Mouse (Mus musculus) heart, adult 8-10 months (tissue): Measurements from ENCODE around the gene Prokr1. TPM values are rescaled to one million over a fixed set of nuclear protein-coding genes. Genes with fewer than 3 reads are reported as not detected.
"Not testable (repeated sequence)": the region's sequence is repeated elsewhere in the genome, so short reads cannot be mapped to it uniquely, and the experiment has no call there.

ENCODE experiments used
- DNase-seq: peaks from one replicate; pipeline ENCODE4 v3.0.0; 2022; ENCODE audit warnings: low spot score
- total RNA-seq, 4 experiments: library from RNA; stranded (reverse); gene quantifications; 2 replicates each; pipeline ENCODE4 v1.2.4; 2022

Gene Prokr1
- under 1 TPM; 0.62 to 0.68 (median 0.66) TPM for total RNA-seq

DNA sequence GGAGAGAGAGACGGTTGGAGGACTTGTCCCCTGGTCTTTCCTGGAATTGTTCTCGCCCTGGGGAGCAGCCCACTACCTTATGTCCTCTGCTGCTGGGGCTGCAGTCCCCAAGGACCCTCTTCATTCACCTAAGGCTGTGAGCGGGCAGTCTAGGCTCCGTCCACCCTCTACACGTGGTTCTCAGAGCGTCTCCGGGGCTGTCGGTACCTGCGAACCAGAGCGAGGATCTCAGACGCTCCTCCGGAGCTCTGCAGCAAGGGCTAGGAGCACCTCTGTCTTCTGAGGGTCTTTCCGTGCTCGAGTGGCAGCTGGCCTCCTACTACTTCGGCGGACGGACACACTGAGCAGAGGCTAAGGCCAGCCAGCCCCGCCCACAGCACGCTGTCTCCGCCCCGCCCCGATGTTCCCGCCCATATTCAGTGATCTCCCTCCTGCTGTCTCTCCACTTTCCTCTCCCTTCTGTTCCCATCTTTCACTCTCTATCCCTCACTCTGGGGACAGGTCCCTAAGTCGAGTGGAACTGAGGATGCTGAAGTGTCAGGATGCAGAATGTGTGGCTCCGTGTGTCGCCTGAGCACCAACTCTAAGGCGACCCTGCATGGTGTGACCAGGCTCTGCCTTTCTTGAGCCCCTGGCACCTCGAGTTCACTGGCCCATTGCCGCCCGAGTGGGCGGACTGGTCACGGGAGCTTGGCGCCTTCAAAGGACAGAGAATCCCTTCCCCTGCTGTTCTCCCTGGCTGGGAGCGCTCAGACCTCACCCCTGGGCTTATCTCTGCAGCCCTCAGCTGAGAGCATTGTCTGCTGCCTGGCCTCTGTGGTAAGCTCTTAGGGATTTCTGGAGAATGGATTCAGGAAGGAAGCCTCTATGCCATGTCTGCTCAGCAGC lies at the start of gene Prokr1:
TSS of gene Prokr1 (minus strand) at position 350 of the 888 bp plus-strand sequence.
- peak; percentile 17 for DNase-seq

DNA sequence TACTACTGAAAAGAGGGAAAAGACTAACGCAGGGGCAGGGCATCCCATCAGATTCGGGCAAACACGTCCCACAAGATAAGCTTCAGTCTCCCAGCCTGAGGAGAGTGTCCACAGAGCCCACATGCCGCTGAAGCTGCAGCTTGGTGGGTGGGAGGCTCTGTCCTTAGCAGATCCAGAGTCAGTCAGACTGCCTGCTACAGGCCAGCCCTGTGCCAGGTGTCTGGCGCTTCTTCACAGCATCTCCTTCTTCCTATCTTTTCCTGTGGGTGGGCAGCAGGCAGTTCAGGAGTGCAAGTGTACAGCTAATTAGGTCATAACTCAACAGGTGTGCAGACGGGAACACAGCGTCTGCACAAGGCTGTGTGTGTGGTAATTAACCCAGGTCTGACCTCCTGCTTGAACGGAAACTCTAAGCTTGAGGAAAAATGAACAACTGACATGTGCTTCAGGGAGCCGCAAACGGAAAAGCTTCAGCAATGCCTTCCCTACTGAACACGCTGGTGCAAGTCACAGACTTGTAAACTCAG lies 47.7 kb upstream of the Prokr1 start:
- DNase-seq, result no peak

DNA sequence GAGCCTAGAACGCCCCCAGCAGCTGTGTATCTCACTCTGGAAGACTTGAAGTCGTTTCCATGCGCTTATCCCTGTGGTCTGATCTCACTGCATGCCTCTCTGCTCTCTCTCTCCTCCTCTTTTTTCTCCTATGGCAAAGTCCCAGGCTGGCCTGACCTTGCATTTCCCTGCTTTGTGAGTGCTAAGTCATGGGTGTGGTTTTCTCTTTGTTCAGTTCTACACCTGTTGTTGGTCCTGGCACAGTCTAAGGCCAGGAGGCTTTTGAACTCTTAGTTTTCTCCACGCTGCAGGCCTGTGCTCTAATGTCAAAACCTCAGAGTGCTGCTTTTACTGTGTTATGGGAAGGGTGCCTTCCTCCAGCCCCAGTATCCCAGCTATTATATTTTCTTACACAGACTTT lies 41.6 kb upstream of the Prokr1 start:
- no peak for DNase-seq

DNA sequence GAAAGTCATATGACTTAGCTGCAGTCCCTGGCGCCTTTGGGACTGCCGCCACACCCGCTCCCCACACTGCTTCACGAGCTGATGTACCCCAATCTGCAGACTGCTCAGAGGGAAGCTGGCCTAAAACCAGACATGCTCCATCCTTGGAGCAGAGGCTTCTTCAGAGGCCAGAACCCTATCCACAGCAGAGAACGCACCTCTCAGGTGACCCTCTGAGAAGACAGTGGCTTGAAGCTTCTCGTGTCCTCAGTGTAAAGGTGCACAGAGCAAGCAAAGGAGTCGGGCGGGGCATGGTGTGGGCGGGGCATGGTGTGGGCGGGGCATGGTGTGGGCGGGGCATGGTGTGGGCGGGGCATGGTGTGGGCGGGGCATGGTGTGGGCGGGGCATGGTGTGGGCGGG lies 38.4 kb upstream of the Prokr1 start:
- DNase-seq, result not testable (repeated sequence)

DNA sequence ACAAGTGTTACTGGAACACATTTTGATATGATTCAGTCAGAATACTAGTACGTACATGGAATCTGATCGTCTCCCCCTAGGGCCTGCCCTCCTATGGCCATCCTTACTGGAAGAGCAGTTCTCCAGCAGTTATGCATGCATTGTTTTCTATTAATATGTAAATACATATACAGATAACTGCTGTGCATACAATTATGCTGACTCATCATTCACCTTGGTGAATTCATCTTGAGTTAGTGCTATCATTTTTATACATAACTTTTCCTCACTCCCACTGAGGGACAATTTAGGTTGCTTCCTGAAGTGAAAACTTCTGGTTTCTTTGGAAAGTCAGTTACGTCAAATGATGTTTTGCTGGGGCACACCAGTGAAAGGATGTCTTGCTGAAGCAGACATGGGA lies 32.6 kb upstream of the Prokr1 start:
- DNase-seq, result no peak

DNA sequence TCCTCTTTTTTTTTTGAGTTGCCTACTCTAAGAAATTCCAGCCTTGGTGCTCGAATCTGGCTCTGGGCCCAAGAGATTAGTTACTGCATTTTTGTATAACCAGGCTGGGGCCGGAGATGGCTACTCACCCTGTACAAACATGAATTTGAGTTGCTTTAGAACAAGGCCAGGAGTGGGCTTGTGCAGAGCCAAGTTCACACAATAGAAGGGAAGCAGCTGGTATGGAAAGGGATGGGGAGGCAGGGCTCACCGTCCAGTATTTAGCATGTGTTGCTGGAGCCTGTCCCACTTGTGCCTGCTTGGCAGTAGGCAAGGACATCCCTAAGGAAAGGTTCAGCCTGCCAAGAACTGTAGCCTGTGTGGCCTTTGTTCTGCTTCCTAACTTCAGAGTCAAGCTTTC lies 30.7 kb upstream of the Prokr1 start:
- peak; percentile 4 for DNase-seq

DNA sequence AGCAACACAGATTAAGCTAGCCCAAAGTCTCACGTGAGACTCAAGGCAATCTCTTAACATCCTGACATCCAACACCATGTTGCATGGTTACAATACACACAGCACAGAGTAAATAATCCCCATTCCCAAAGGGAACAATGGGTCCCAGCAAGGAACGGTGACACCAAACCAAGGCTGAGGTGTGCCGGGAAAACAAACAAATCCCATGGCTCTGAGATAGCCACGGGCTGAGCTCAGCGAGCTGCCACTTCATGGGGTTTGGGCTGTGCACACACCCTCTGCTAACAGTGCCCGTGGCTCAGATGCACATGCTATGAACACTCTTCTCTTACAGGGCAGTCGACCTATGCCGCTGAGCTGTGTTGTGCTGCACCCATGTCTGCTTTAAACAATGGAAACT lies 27.5 kb upstream of the Prokr1 start:
- DNase-seq, result no peak

DNA sequence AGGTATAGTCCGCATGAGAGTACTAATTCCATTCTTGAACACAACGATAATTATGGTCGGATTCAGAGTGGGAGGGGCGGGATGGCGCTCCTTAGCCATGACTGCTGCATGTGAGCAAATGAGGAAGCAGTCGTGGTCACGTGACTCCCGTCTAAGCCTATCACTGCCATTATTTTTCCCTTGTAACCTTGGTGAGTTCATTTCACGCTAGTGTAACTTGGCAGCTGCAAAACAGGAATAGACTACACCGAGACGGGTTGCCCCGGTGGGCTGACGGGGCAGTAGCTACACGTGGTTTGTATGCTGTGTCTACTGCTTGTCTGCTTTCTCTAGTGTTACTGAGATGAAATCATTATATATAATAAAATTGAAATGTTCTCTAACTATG lies 25.1 kb upstream of the Prokr1 start:
- no peak for DNase-seq

DNA sequence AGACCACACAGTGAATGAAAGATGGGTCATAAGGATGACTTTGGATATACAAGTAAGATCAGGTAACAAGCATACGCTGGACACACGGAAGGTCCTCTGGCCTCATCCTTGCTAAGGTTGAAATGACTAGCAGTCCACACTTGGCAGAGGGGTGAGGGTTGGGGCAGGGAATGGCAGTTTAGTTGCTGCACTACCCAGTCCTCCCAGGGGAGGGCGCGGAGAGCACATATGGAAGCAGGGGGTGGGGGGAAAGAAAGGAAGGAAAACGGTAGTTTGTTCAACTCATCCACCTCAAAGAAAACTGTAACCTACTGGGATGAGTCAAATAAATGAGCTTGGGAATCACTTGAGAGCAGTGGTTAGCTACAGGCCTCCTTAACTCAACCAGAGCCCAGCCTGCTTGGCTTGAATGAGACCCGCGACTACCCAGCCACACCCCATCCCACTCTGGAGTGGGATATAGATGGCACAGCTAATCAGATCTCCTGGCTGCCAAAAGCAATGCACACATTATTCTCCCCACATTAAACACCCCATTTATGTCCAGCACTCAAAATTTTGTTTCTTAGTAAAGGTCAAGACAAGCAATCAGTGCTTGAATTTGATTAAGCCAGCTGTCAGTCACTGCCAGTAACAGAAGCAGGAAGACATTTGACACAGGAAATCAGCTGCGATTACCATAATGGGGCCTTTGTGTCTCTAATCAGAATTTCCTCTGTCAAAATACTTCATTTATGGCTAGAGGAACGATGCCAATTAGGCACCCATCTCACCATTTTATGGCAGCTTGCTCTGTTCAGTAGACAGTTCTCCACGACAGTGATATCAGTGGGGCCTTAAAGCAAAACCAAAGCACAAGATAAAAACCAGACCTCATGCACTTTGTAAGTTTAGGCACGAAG lies 24.5 kb upstream of the Prokr1 start:
- no peak for DNase-seq

DNA sequence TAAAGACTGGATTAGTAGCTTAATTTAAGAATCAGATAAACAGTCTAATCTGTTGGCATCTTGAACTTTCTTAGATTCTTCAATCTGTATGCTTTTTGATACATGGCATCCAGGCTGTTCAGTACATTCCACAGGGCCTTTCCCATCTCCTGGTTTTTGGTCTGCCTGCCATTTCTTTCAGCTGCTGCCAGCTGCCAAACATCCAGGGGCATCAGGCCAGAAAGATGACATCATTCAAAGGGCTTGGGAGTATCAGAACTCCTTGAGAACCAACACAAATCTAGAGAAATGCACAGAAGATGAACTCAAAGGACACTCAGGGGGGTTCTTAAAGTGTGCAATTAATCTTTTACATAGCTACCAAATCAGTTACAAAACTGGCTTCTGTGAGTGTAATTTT lies 9.3 kb upstream of the Prokr1 start:
- DNase-seq, result peak; percentile 28

DNA sequence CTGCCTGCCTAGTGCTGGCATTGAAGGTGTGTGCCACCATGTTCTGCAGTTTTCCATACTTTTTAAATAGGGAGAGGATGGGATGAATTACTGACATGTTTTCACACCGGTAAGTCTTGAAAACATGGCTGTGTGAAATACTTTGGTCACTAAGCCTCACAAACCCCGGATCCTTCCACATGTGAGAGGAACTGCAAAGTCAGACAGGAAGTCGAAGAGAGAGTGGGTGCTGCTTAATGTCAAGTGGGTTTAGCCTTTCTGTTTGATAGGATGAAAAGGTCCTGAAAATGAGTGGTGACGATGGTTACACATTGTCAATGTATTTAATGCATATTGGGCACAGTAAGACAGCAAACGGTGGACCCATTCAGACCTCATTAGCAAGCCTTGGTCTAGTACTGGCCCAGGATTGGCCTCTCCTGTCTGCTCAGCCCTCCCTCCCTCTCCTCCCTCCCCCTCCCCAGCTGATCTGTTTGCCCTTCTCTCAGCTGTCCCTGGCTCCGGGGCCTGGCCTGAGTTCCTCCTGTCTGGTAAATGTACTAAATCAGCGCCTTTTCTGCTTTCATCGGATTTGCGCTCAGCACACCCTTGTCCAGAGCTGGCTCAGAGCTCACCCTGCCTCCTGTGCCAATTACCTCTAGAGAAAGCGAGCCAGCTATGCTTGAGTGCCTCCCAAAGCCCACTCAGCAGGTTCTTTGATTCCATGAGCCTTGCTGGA lies 6.7 kb upstream of the Prokr1 start:
- no peak for DNase-seq

DNA sequence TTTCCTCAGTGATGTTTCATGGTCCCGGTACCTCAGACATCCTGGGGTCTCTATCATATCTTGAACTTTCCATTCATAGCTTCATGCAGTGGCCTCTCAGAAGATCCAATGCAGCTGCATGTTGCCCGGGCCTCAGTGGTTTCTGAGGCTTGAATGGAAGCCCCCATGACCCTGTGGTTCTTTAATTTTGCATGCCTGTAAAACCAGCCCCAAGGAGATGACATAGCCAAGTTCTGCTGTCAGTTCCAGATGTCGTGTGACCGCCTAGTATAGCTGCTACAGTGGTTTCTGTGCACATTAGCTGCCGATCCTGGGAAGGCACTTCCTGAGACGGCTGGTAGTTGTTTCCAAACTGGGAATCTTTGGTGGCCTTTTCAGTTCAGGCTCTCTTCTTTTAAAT lies 3.6 kb upstream of the Prokr1 start:
- no peak for DNase-seq

DNA sequence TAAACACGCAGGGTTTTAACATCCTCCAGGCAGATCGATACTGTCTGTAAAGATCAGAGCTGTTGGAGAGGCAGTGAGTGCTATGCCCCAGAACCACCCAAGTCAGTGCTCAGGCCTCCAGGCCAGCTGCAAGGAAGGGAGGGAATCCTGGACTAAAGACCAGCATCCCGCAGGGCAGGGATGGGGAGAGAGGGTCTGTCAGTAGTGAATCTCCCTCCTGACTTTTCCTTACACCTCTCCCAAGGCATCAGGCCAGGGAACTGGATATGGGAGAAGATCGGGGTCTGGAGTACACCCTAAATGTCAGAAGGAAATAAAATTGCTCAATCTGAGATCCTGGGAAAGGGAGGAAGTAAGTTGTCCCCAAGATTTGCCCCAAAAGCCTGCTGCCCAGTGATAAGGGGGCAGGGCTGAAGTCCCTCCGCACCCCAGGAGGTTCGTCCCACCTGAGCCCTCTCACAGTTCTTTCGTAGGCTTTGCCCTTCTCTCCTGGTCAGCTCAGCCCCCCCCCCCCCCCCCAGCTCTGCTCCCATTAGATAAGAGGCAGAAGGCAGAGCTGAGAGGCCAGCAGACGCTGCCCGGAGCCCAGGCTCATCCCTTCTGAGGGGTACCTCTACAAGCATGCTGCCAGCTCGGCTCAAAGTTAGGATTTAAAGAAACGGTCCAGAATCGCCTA lies 687 bp downstream of the Prokr1 start:
- DNase-seq, result no peak

DNA sequence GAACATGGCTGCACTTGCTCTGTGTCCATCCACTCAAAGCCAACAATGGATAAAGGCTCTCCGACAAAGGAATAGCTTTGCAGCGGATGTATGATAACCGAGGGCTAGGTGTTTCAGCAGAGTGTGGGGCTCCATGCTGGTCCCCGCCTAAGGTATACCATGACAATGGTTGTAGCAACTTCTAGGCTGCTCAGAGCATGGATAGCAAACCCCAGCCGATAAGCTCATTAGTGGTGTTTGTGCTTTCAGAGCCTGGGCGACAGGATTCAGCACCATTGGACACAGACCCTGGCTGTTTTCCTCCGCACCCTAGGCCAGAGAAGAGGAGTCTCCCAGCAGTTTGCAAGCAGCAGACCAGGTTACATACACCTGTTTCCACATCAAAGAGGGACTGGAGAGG lies 6.6 kb downstream of the Prokr1 start:
- no peak for DNase-seq

DNA sequence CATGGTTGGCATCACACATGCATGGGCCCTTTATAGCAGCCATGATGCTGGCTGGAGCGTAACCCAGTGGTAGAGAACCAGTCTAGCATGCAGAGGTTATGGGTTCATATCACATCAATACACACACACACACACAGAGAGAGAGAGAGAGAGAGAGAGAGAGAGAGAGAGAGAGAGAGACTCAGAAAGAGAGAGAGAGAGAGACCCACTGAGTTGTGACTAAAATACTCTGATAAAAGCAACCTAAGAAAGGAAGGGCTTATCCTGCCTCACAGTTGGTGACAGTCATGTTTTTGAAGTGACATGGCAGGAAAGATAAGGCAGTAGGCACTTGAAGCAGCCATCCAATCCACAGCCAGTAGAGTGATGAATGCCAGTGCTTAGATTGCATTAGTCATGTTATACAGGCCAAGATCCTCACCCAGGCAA lies 7.3 kb downstream of the Prokr1 start:
- no peak for DNase-seq

DNA sequence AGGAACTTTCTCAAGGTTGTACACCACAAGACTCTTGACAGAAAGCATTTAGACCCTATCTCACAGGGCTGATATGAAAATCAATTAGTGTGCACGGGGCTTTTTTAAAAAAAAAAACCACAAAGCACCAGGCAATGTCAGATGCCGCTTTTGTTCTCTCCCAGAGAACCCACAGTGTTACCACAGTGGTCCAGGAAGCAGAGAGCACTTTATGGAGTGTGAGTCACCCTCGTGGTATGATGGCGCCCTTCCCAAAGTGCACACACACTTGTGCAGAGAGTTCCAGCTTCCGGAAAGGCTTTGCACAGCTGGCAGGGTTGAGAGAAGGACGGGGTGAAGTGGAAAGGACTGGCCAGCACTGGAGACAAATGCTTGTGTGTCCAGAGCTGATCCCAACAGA lies 8.1 kb downstream of the Prokr1 start:
- DNase-seq, result peak; percentile 29

DNA sequence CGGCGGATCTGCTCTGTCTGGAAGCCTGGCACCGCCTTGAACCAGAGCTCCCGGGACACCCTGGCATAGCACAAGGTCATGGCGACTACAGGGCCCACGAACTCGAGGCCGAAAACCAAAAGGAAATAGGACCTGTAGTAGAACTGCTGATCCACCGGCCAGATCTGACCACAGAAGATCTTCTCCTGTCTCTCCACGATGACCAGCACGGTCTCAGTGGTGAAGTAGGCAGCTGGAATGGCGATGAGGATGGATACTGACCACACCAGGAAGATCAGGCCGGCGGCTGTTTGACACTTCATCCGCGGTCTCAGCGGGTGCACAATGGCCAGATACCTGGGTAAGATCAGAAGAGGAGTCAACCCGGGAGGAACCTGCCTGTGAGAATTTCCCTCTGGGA lies 9.0 kb downstream of the Prokr1 start:
- DNase-seq, result no peak

DNA sequence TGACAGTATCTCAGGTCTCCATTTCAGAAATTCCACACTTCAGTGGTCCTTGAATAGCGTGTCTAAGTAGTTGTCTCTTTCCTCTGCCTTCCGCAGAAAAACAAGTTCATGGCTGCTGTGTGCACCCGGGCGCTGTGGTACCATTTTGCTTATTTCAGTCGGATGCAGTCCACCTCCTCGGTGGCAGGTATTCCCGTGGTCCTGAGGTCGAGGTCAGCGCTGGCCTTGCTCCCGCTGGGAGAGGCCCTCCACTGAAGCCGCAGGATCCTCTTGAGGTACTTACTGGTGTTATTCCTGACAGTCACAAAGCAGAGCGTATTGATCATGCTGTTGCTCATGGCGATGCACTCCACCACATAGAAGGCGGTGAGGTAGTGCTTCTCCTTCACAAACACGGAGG lies 9.5 kb downstream of the Prokr1 start:
- DNase-seq, result no peak

DNA sequence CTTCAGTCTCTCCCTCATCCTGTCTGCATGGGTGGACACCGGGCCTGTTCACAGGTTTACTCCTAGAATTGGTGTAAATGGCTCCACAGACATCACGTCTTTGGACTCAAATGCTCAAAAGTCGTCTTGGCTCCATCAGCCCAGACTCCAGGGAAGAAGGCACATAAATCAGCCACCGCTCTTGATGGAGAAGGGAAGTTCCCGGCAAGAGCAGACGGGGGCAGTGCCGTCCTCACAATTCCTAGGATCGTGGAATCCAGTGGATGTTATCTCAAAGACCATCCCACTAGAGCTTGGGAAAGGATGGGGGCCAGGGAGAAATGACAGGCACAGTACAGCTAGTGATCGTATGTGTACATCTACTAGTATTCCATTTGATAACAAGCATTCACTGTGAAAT lies 12.3 kb downstream of the Prokr1 start:
- DNase-seq, result no peak

DNA sequence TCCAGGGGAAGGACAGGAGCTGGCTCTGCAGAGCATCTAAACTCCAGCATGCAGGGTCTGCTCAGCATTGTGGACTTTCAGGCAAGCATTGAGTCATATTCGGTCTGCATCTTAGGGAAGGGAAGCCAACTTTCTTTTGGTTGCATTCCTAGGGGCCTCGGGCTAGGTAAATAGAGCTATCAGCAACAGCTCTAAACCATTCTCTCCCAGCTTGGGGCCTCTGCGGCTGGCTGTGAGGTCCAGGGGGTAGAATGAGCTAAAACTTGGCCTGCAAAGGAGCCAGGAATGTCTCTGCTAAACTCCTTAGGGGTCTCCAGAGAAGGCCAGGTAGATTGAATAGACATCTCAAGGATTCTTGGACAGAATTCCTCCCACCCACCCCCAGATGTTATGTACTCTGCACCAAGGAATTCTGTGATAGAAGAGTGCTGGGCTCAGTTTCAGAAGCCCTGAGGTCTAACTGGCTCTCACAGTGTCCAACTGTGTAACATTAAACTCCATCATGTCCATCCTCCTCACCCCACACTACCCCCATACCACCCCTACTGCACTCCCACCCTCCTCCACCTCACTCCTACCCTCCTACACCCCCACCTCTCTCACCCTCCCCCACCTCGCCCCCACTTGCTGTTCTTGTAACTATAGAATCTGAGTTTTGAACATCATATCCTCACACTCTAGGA lies 13.8 kb downstream of the Prokr1 start:
- DNase-seq, result no peak

DNA sequence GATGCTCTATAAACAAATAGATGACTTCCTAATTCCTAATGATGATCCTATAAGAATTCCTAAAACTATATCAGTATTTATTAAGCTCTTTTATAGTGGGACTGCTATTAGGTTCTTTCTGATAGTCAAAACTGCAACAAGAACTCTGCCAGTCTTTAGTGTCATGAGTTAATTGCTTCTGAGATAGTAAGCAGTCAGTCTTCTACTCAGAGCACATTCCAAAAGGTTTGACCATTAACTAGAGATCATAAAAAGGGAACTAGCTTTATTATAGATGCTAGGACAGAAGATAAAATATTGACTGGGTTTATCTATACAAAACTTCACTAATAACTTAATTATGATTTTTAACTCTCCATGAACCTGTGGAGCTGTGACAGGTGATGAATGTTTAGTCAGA lies 18.7 kb downstream of the Prokr1 start:
- DNase-seq, result not testable (repeated sequence)
